Mouse (Mus musculus) CH12.LX (cell line): ENCODE results near the gene Rpl18. TPM values are rescaled to one million over a fixed set of nuclear protein-coding genes. Genes with fewer than 3 reads are reported as not detected.

Experiments
- DNase-seq: peaks from one replicate; pipeline ENCODE4 v3.0.0-alpha.2; 2013; ENCODE audit errors: extremely low read depth
- H3K27ac ChIP-seq: 2 replicates; pipeline ENCODE4 v1.5.1; 2012; ENCODE audit warnings: low read depth, mild to moderate bottlenecking, control low read depth, moderate library complexity; ENCODE audit not compliant: insufficient read depth
- H3K27me3 ChIP-seq: replicated peaks from 2 replicates; pipeline ENCODE3; 2012; ENCODE audit warnings: inconsistent platforms
- H3K36me3 ChIP-seq, 2 experiments: replicated peaks in 1 of 2; 2 replicates each; pipeline versions ENCODE3 to v1.6.1; 2012; ENCODE audit warnings: inconsistent platforms in 1 of 2, low read length in 1 of 2, mild to moderate bottlenecking in 1 of 2, mixed read lengths in 1 of 2, moderate library complexity in 1 of 2; ENCODE audit not compliant: control insufficient read depth in 1 of 2, insufficient read depth in 1 of 2
- H3K4me1 ChIP-seq, 2 experiments: 2 replicates each; pipeline ENCODE4 v1.6.1; 2012; ENCODE audit warnings: inconsistent platforms in 1 of 2, moderate library complexity in 1 of 2; ENCODE audit not compliant: insufficient read depth in 2 of 2, control insufficient read depth in 1 of 2
- H3K4me2 ChIP-seq: 2 replicates; pipeline ENCODE4 v1.6.1; 2012; ENCODE audit warnings: low read depth, mild to moderate bottlenecking, control low read depth; ENCODE audit not compliant: poor library complexity, insufficient read depth, severe bottlenecking
- H3K4me3 ChIP-seq, 3 experiments: fragments of 150-350 bp in 1 of 3; sonication (generic) in 1 of 3; replicated peaks in 1 of 3; 2 replicates each; pipeline versions ENCODE3 to v1.5.1; 2011 to 2012; ENCODE audit warnings: low read depth in 2 of 3, low read length in 2 of 3, mild to moderate bottlenecking in 2 of 3, moderate library complexity in 2 of 3, control low read depth in 1 of 3, improper control_type of control experiment in 1 of 3, inconsistent platforms in 1 of 3, mixed read lengths in 1 of 3; ENCODE audit not compliant: poor library complexity in 1 of 3
- H3K79me2 ChIP-seq: replicated peaks from 2 replicates; pipeline ENCODE4 v1.6.1; 2012; ENCODE audit warnings: mild to moderate bottlenecking, moderate library complexity; ENCODE audit not compliant: control insufficient read depth, poor library complexity, insufficient read depth, severe bottlenecking; ENCODE audit errors: extremely low read depth
- H3K9ac ChIP-seq: 2 replicates; pipeline ENCODE4 v1.6.1; 2012; ENCODE audit warnings: low read depth, mild to moderate bottlenecking, control low read depth, moderate library complexity; ENCODE audit not compliant: insufficient read depth
- H3K9me3 ChIP-seq: replicated peaks from 2 replicates; pipeline ENCODE3; 2012; ENCODE audit warnings: low read length, inconsistent platforms, mixed read lengths
- BHLHE40 ChIP-seq: IDR thresholded peaks from 2 replicates; pipeline ENCODE4 v1.6.1; 2011; ENCODE audit warnings: mild to moderate bottlenecking, low read depth, low read length, improper control_type of control experiment
- CHD1 ChIP-seq: IDR thresholded peaks from 2 replicates; pipeline ENCODE4 v1.6.1; 2012; ENCODE audit warnings: low read depth, low read length, improper control_type of control experiment, inconsistent platforms
- CHD2 ChIP-seq: IDR thresholded peaks from 2 replicates; pipeline ENCODE4 v1.6.1; 2011; ENCODE audit warnings: low read length, improper control_type of control experiment
- CTCF ChIP-seq, 2 experiments: IDR thresholded peaks in 1 of 2; conservative IDR thresholded peaks in 1 of 2; 2 replicates each; pipeline ENCODE4 v1.5.1; 2011 to 2012; ENCODE audit warnings: low read depth in 2 of 2, low read length in 2 of 2, improper control_type of control experiment in 1 of 2, inconsistent platforms in 1 of 2, mild to moderate bottlenecking in 1 of 2, moderate library complexity in 1 of 2
- ELF1 ChIP-seq: IDR thresholded peaks from 2 replicates; pipeline ENCODE4 v1.6.1; 2014; ENCODE audit warnings: low read depth, mild to moderate bottlenecking, inconsistent platforms, low read length, improper control_type of control experiment
- HCFC1 ChIP-seq: IDR thresholded peaks from 2 replicates; pipeline ENCODE4 v1.6.1; 2012; ENCODE audit warnings: low read depth, mild to moderate bottlenecking, inconsistent platforms, low read length, improper control_type of control experiment
- IRF4 ChIP-seq: IDR thresholded peaks from 2 replicates; pipeline ENCODE4 v1.6.1; 2014; ENCODE audit warnings: low read depth, mild to moderate bottlenecking, inconsistent platforms, low read length, improper control_type of control experiment
- JUN ChIP-seq: IDR thresholded peaks from 2 replicates; pipeline ENCODE4 v1.6.1; 2011; ENCODE audit warnings: low read depth, mild to moderate bottlenecking, low read length, improper control_type of control experiment, moderate library complexity; ENCODE audit not compliant: insufficient read depth
- MAFK ChIP-seq: IDR thresholded peaks from 2 replicates; pipeline ENCODE4 v1.6.1; 2011; ENCODE audit warnings: low read length, improper control_type of control experiment; ENCODE audit not compliant: insufficient replicate concordance
- MAX ChIP-seq: IDR thresholded peaks from 2 replicates; pipeline ENCODE4 v1.6.1; 2011; ENCODE audit warnings: low read length, improper control_type of control experiment
- MAZ ChIP-seq: IDR thresholded peaks from 2 replicates; pipeline ENCODE4 v1.6.1; 2012; ENCODE audit warnings: low read depth, mild to moderate bottlenecking, inconsistent platforms, low read length, improper control_type of control experiment, moderate library complexity
- MXI1 ChIP-seq: IDR thresholded peaks from 2 replicates; pipeline ENCODE4 v1.6.1; 2011; ENCODE audit warnings: mild to moderate bottlenecking, low read depth, low read length, improper control_type of control experiment
- MYC ChIP-seq: IDR thresholded peaks from 2 replicates; pipeline ENCODE4 v1.6.1; 2011; ENCODE audit warnings: low read depth, mild to moderate bottlenecking, improper control_type of control experiment, low read length
- NELFE ChIP-seq: IDR thresholded peaks from 2 replicates; pipeline ENCODE4 v1.6.1; 2011; ENCODE audit warnings: low read depth, low read length, improper control_type of control experiment
- PAX5 ChIP-seq: IDR thresholded peaks from 2 replicates; pipeline ENCODE4 v1.6.1; 2012; ENCODE audit warnings: low read length, inconsistent platforms, mixed read lengths
- POLR2A ChIP-seq: IDR thresholded peaks from 2 replicates; pipeline ENCODE4 v1.6.1; 2011; ENCODE audit warnings: low read depth, mild to moderate bottlenecking, improper control_type of control experiment, low read length
- POLR2AphosphoS2 ChIP-seq: IDR thresholded peaks from 2 replicates; pipeline ENCODE4 v1.6.1; 2011; ENCODE audit warnings: low read depth, low read length, improper control_type of control experiment
- RAD21 ChIP-seq: IDR thresholded peaks from 2 replicates; pipeline ENCODE4 v1.6.1; 2011; ENCODE audit warnings: low read depth, mild to moderate bottlenecking, low read length, improper control_type of control experiment, moderate library complexity
- SIN3A ChIP-seq: IDR thresholded peaks from 2 replicates; pipeline ENCODE4 v1.6.1; 2012; ENCODE audit warnings: low read length, improper control_type of control experiment, inconsistent platforms
- SMC3 ChIP-seq: IDR thresholded peaks from 2 replicates; pipeline ENCODE4 v1.6.1; 2011; ENCODE audit warnings: low read depth, low read length, improper control_type of control experiment
- TBP ChIP-seq: conservative IDR thresholded peaks from 2 replicates; pipeline ENCODE4 v1.6.1; 2011; ENCODE audit warnings: low read depth, low read length, improper control_type of control experiment
- TCF12 ChIP-seq: IDR thresholded peaks from 2 replicates; pipeline ENCODE4 v1.6.1; 2014; ENCODE audit warnings: low read depth, mild to moderate bottlenecking, inconsistent platforms, low read length, improper control_type of control experiment
- ZC3H11A ChIP-seq: IDR thresholded peaks from 2 replicates; pipeline ENCODE4 v1.6.1; 2012; ENCODE audit warnings: low read depth, mild to moderate bottlenecking, inconsistent platforms, low read length, improper control_type of control experiment
- ZKSCAN1 ChIP-seq: IDR thresholded peaks from 2 replicates; pipeline ENCODE4 v1.6.1; 2012; ENCODE audit warnings: low read depth, inconsistent platforms, low read length, improper control_type of control experiment, borderline replicate concordance
- dilution Hi-C: fragments of 300-500 bp; cut with MboI; formaldehyde crosslinking; loops from 2 replicates; pipeline ENCODE4 v1.14.3; 2020; ENCODE audit warnings: low sequenced_read_pairs; ENCODE audit not compliant: extremely low pct_unique_long_range_greater_than_20kb, extremely low pct_ligation_motif_present
- in situ Hi-C: fragments of 300-500 bp; cut with MboI; formaldehyde crosslinking; loops from 3 replicates; pipeline ENCODE4 v1.14.3; 2019; ENCODE audit warnings: low sequenced_read_pairs, low pct_ligation_motif_present, low pct_unique_long_range_greater_than_20kb, mixed read lengths
- polyA plus RNA-seq: library from polyadenylated mRNA; unstranded; fragments of >175 nt; gene quantifications from 2 replicates; pipeline ENCODE4 v1.2.1, GENCODE M21; 2012; ENCODE audit warnings: low read depth; ENCODE audit not compliant: insufficient read length
- total RNA-seq, 2 experiments: library from RNA; depleted of rRNA; stranded (reverse); fragments of 300-350 nt in 1 of 2; fragments of >200 nt in 1 of 2; gene quantifications; 2 replicates each; pipeline ENCODE4 v1.2.3; 2012 to 2014

Gene Rpl18
- total and polyA plus RNA-seq, 3 experiments: 2,393 to 3,766 (median 3,204) TPM

DNA sequence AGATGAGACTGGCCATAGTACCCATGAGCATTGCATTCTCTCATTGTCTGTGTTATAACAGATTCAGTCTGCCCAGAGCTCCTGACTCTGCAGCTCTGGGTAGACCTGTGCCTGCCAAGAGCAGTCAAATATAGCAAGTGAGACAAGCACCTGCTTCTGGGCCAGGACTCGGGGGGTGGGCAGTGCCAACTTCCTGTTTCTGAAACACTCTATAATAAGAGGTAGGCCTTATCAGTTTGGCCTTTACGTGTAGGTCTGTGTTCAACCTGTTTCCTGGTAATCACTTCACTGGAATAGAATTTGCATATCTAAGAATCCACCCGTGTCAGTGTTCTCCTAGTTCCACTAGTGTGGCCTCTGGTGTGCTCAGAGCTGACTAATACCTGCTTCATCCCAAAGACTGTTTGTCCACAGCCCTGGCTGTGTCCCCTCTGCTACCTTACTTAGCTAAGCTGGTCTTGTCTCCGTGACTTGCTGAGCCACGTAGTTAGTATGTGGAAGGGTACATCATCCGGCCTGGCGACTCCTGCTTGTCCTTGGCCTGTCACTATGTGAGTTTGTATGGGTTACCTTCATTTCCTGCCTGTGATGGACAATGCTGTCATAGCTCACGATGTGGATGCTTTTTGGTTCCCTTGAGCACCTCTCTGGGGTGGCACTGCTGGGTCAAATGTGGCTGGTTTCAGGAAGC lies 34.1 kb upstream of the Rpl18 start (continued):
- TF ChIP-seq TBP (0 out of 2 replicates have a peak, but pooled peaks have one; percentile 15), BHLHE40 (peak; percentile 43; the same call in 1 of the 2 replicates), RAD21 (no peak), PAX5 (no peak), CHD1 (0 out of 2 replicates have a peak, but pooled peaks have one; percentile 26), MAFK (no peak), JUN (no peak), MXI1 (peak; percentile 68; the same call in 1 of the 2 replicates), MAZ (no peak; the same call in 1 of the 2 replicates), CHD2 (no peak), POLR2AphosphoS2 (no peak)

DNA sequence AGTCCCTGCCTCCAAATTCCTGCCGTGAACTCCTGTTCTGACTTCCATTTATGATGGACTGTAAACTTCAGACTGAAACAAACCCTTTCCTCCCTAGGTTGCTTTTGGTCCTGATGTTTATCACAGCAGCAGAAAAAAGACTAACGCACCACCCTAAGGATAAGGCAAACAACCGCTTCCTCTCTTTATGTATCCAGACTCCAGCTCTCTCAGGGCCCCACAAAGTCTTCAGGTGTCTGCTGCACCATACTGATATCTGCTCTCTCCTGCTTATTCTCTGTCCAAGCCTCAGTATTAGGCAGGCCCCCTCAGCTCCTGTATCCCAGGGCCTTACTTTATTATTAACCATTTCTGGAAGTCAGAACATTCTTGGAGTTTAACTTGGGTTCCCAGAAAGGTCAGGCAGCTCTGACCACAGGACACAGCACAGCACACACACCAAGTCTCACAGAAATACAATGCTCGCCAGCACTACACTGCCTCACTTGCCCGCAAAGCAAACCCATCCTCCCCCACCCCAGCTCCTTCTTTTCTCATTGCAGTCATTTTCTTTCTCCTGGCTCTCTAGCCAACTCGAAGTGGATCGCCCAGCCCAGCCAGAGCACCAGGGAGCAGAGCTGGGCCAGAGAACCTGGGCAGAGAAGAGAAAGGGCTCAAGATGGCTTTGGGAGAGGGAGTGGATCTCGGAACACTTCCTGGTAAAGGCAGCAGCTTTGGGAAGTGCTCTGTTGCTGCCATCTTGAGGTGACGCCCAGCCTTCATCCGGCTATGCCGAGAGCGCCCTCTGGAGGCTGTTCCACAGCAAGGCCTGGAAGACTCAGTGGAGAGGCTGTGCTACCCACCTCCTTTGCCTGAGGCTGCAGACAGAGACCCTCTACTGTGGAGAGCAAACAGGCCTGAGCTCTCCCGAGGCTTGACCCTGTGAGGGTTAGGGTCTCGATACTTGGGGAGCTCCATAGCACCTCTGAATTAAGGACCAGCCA lies 32.8 kb upstream of the Rpl18 start:
- Histone ChIP-seq H3K4me1 (peaks cover 34 to 77% of the 10 kb centered on the region in 2 experiments), H3K79me2 (no peaks in the 10 kb centered on the region), H3K9ac (0 out of 2 replicates have a peak overlapping the region, but pooled peaks have one; percentile 34), H3K36me3 (no peaks in the 10 kb centered on the region), H3K4me3 (no peak overlapping the region), H3K4me2 (peak overlapping the region; percentile 52; the same call in 1 of the 2 replicates), H3K27ac (peak overlapping the region; percentile 81), H3K9me3 (no peaks in the 10 kb centered on the region), H3K27me3 (no peaks in the 10 kb centered on the region)
- dilution Hi-C loops (no loop called here), in situ Hi-C loops (loop anchor here (5.0 to 10.0 kb wide), 3 partner anchors 45 to 218 kb away; partner anchors contain the start of genes Bax and Mamstr)
- TF ChIP-seq SIN3A (peak; percentile 41; the same call in 1 of the 2 replicates), SMC3 (peak; percentile 92), CHD2 (no peak), ELF1 (peak; percentile 89), BHLHE40 (peak; percentile 35; the same call in 1 of the 2 replicates), RAD21 (peak; percentile 92), ZC3H11A (peak; percentile 44), MAX (no peak), TCF12 (peak; percentile 58), MYC (0 out of 2 replicates have a peak, but pooled peaks have one; percentile 35), POLR2A (peak; percentile 36; the same call in 1 of the 2 replicates), IRF4 (peak; percentile 69), CTCF (conservative IDR thresholded peaks at IDR 0.05 in 1 of 2, IDR thresholded peaks at IDR 0.05 in 1 of 2; ENCODE audit: low read depth in 2 of 2, low read length in 2 of 2) (peak; percentile 88 to 100), ZKSCAN1 (no peak), NELFE (peak; percentile 79; the same call in 1 of the 2 replicates), HCFC1 (peak; percentile 46)
- DNase-seq: peak; percentile 92
